Mouse (Mus musculus) ES-E14 (cell line): Measurements from ENCODE around the gene Frzb.

ENCODE experiments used
- CHD2 ChIP-seq: IDR thresholded peaks from 2 replicates; pipeline ENCODE4 v1.6.1; 2014; ENCODE audit warnings: mild to moderate bottlenecking, low read depth, low read length, inconsistent platforms
- HCFC1 ChIP-seq: IDR thresholded peaks from 2 replicates; pipeline ENCODE4 v1.6.1; 2012; ENCODE audit warnings: low read length, inconsistent platforms, borderline replicate concordance; ENCODE audit not compliant: insufficient read depth
- MAFK ChIP-seq: IDR thresholded peaks from 2 replicates; pipeline ENCODE4 v1.6.1; 2014; ENCODE audit warnings: mild to moderate bottlenecking, low read depth, low read length, inconsistent platforms; ENCODE audit not compliant: insufficient read depth

GRCm38 (mm10) chr2:80475831-80476230 lies 28.4 kb upstream of the Frzb start:
- TF ChIP-seq MAFK (no peak), HCFC1 (no peak), CHD2 (no peak)
